Mouse (Mus musculus): ENCODE data around the gene Pkn2. TPM values are rescaled to one million over a fixed set of nuclear protein-coding genes. Genes with fewer than 3 reads are reported as not detected.

The Pkn2 gene
- polyA plus RNA-seq, 1 experiment from 2014 or later = 43.0 TPM

DNA sequence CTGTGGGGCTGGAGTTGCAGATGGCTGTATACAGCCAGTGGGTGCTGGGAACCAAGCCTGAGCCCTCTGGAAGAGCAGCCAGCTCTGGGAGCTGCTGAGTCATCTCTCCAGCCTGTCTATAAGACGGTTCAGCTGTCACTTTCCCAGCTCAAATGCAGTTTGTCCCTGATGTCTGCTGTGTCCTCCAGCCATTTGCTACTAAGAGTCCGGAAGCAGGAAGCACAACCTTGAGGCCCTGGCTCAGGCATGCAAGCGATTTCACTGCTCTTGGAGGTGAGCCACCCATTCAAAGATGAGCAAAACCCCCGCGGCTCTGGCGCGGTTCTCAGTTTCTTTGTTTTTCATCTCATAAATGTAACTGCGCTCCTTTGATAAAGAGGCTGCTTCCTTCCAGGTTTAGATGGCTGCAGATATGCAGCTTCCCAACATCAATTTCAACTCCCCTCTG is 17.2 kb upstream of the Pkn2 start:
- Histone ChIP-seq H3K4me2 (no peak overlapping the region), H3K36me3 (ENCODE audit: control insufficient read depth, insufficient read depth, low read length) (no peaks in the 10 kb centered on the region), H3K9ac (ENCODE audit: low read length) (no peak overlapping the region), H3K9me3 (ENCODE audit: control insufficient read depth, low read length) (no peaks in the 10 kb centered on the region), H3K4me1 (ENCODE audit: control insufficient read depth, insufficient read depth, low read length) (no peaks in the 10 kb centered on the region), H3K27ac (ENCODE audit: low read depth, low read length) (no peak overlapping the region), H3K4me3 (ENCODE audit: low read depth, low read length) (no peak overlapping the region), H3K27me3 (ENCODE audit: control insufficient read depth, insufficient read depth, low read length) (no peaks in the 10 kb centered on the region)
- DNase-seq (ENCODE audit: low spot score, missing footprints) (no peak), ATAC-seq (ENCODE audit: low FRiP score) (no peak)
- 88% methylated on average over 8 of the region's 8 CpGs for WGBS

GRCm38 (mm10) chr3:142890442-142890841 is 8.6 kb upstream of the Pkn2 start:
- H3K9ac ChIP-seq (ENCODE audit: low read length) = no peak overlapping the region
- WGBS = 79% methylated on average over 3 of the region's 3 CpGs
- H3K36me3 ChIP-seq (ENCODE audit: control insufficient read depth, insufficient read depth, low read length) = no peaks in the 10 kb centered on the region
- H3K9me3 ChIP-seq (ENCODE audit: control insufficient read depth, low read length) = no peaks in the 10 kb centered on the region
- no peaks in the 10 kb centered on the region for H3K27me3 ChIP-seq (ENCODE audit: control insufficient read depth, insufficient read depth, low read length)
- H3K4me1 ChIP-seq (ENCODE audit: control insufficient read depth, insufficient read depth, low read length) = no peaks in the 10 kb centered on the region
- H3K4me3 ChIP-seq (ENCODE audit: low read depth, low read length) = no peak overlapping the region
- no peak for ATAC-seq (ENCODE audit: low FRiP score)
- no peak for DNase-seq (ENCODE audit: low spot score, missing footprints)
- no peak overlapping the region for H3K27ac ChIP-seq (ENCODE audit: low read depth, low read length)
- no peak overlapping the region for H3K4me2 ChIP-seq

GRCm38 (mm10) chr3:142886963-142887362 is 5.2 kb upstream of the Pkn2 start:
- H3K27me3 ChIP-seq (ENCODE audit: control insufficient read depth, insufficient read depth, low read length) = no peaks in the 10 kb centered on the region
- H3K9me3 ChIP-seq (ENCODE audit: control insufficient read depth, low read length) = no peaks in the 10 kb centered on the region
- 83% methylated on average over 3 of the region's 3 CpGs for WGBS
- H3K4me3 ChIP-seq (ENCODE audit: low read depth, low read length) = no peak overlapping the region
- no peak overlapping the region for H3K4me2 ChIP-seq
- H3K27ac ChIP-seq (ENCODE audit: low read depth, low read length) = no peak overlapping the region
- DNase-seq (ENCODE audit: low spot score, missing footprints) = no peak
- no peaks in the 10 kb centered on the region for H3K36me3 ChIP-seq (ENCODE audit: control insufficient read depth, insufficient read depth, low read length)
- peaks cover 3% of the 10 kb centered on the region; the same call in 1 of the 2 replicates for H3K4me1 ChIP-seq (ENCODE audit: control insufficient read depth, insufficient read depth, low read length)
- H3K9ac ChIP-seq (ENCODE audit: low read length) = no peak overlapping the region
- ATAC-seq (ENCODE audit: low FRiP score) = no peak

- no peaks in the 10 kb centered on the region for H3K9me3 ChIP-seq (ENCODE audit: control insufficient read depth, low read length)
- no peak overlapping the region for H3K27ac ChIP-seq (ENCODE audit: low read depth, low read length)
- no peaks in the 10 kb centered on the region for H3K36me3 ChIP-seq (ENCODE audit: control insufficient read depth, insufficient read depth, low read length)
- peaks cover 5% of the 10 kb centered on the region; the same call in 1 of the 2 replicates for H3K4me1 ChIP-seq (ENCODE audit: control insufficient read depth, insufficient read depth, low read length)
- H3K9ac ChIP-seq (ENCODE audit: low read length) = no peak overlapping the region
- no peaks in the 10 kb centered on the region for H3K27me3 ChIP-seq (ENCODE audit: control insufficient read depth, insufficient read depth, low read length)
- H3K4me2 ChIP-seq = no peak overlapping the region
- H3K4me3 ChIP-seq (ENCODE audit: low read depth, low read length) = no peak overlapping the region
- ATAC-seq (ENCODE audit: low FRiP score) (no peak), DNase-seq (ENCODE audit: low spot score, missing footprints) (no peak)
Observed at GRCm38 (mm10) chr3:142884594-142884993, 2.8 kb upstream of the Pkn2 start.

GRCm38 (mm10) chr3:142881589-142881871 is 274 bp downstream of the Pkn2 start:
- Histone ChIP-seq H3K36me3 (ENCODE audit: control insufficient read depth, insufficient read depth, low read length) (no peaks in the 10 kb centered on the region), H3K4me1 (ENCODE audit: control insufficient read depth, insufficient read depth, low read length) (peaks cover 5% of the 10 kb centered on the region; the same call in 1 of the 2 replicates), H3K4me2 (peak overlapping the region; percentile 51), H3K4me3 (ENCODE audit: low read depth, low read length) (peak overlapping the region; percentile 98), H3K27ac (ENCODE audit: low read depth, low read length) (peak overlapping the region; percentile 92), H3K9me3 (ENCODE audit: control insufficient read depth, low read length) (no peaks in the 10 kb centered on the region), H3K9ac (ENCODE audit: low read length) (peak overlapping the region; percentile 96), H3K27me3 (ENCODE audit: control insufficient read depth, insufficient read depth, low read length) (no peaks in the 10 kb centered on the region)
- ATAC-seq (ENCODE audit: low FRiP score) (no peak; the same call in 1 of the 2 replicates), DNase-seq (ENCODE audit: low spot score, missing footprints) (no peak)
- under 1% methylated on average over 36 of the region's 40 CpGs for WGBS

GRCm38 (mm10) chr3:142880790-142881588 is 815 bp downstream of the Pkn2 start:
- under 1% methylated on average over 52 of the region's 72 CpGs for WGBS
- ATAC-seq (ENCODE audit: low FRiP score) = peak; percentile 54
- H3K36me3 ChIP-seq (ENCODE audit: control insufficient read depth, insufficient read depth, low read length) = no peaks in the 10 kb centered on the region

DNA sequence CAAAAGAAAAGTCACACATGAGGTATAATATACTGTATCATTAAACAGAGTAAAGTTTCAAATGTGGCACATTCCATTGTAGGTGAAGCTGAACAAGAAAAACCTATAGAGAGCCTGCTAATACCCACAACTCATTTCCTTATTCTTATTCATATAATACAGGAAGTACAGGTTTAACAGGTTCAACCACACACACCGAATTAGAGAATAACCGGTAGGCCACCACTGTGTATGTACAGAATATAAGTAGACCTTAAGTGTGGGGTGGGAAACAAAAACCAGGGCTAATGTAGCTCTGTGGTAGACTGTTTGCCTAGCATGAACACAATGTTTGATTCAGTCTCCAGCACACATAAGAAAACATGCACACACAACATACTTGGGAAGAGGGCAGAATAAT is 18.6 kb downstream of the Pkn2 start:
- DNase-seq (ENCODE audit: low spot score, missing footprints) (no peak), ATAC-seq (ENCODE audit: low FRiP score) (no peak)
- Histone ChIP-seq H3K4me3 (ENCODE audit: low read depth, low read length) (no peak overlapping the region), H3K4me1 (ENCODE audit: control insufficient read depth, insufficient read depth, low read length) (no peaks in the 10 kb centered on the region), H3K27ac (ENCODE audit: low read depth, low read length) (no peak overlapping the region), H3K9ac (ENCODE audit: low read length) (no peak overlapping the region), H3K36me3 (ENCODE audit: control insufficient read depth, insufficient read depth, low read length) (no peaks in the 10 kb centered on the region), H3K4me2 (no peak overlapping the region), H3K27me3 (ENCODE audit: control insufficient read depth, insufficient read depth, low read length) (no peaks in the 10 kb centered on the region), H3K9me3 (ENCODE audit: control insufficient read depth, low read length) (no peaks in the 10 kb centered on the region)
- WGBS = 94% methylated on average over 2 of the region's 2 CpGs

More at GRCm38 (mm10) chr3:142880790-142881588, 815 bp downstream of the Pkn2 start:
- Histone ChIP-seq H3K9me3 (ENCODE audit: control insufficient read depth, low read length) (no peaks in the 10 kb centered on the region), H3K9ac (ENCODE audit: low read length) (peak overlapping the region; percentile 96), H3K4me1 (ENCODE audit: control insufficient read depth, insufficient read depth, low read length) (peaks cover 5% of the 10 kb centered on the region; the same call in 1 of the 2 replicates), H3K27ac (ENCODE audit: low read depth, low read length) (peak overlapping the region; percentile 92), H3K27me3 (ENCODE audit: control insufficient read depth, insufficient read depth, low read length) (no peaks in the 10 kb centered on the region), H3K4me3 (ENCODE audit: low read depth, low read length) (peak overlapping the region; percentile 98), H3K4me2 (peak overlapping the region; percentile 51)
- DNase-seq (ENCODE audit: low spot score, missing footprints) = peak; percentile 96

- no peak for ATAC-seq (ENCODE audit: low FRiP score)
- H3K9ac ChIP-seq (ENCODE audit: low read length) = no peak overlapping the region
- 89% methylated on average over 3 of the region's 3 CpGs for WGBS
- H3K4me3 ChIP-seq (ENCODE audit: low read depth, low read length) = no peak overlapping the region
- H3K4me1 ChIP-seq (ENCODE audit: control insufficient read depth, insufficient read depth, low read length) = no peaks in the 10 kb centered on the region
- no peaks in the 10 kb centered on the region for H3K27me3 ChIP-seq (ENCODE audit: control insufficient read depth, insufficient read depth, low read length)
- no peak overlapping the region for H3K27ac ChIP-seq (ENCODE audit: low read depth, low read length)
- H3K9me3 ChIP-seq (ENCODE audit: control insufficient read depth, low read length) = no peaks in the 10 kb centered on the region
- DNase-seq (ENCODE audit: low spot score, missing footprints) = no peak
- no peaks in the 10 kb centered on the region for H3K36me3 ChIP-seq (ENCODE audit: control insufficient read depth, insufficient read depth, low read length)
- no peak overlapping the region for H3K4me2 ChIP-seq
Observed at GRCm38 (mm10) chr3:142856832-142857231, 25.0 kb downstream of the Pkn2 start.

GRCm38 (mm10) chr3:142855961-142856472 is 25.8 kb downstream of the Pkn2 start:
- Histone ChIP-seq H3K9ac (ENCODE audit: low read length) (no peak overlapping the region), H3K27ac (ENCODE audit: low read depth, low read length) (no peak overlapping the region), H3K4me3 (ENCODE audit: low read depth, low read length) (no peak overlapping the region), H3K36me3 (ENCODE audit: control insufficient read depth, insufficient read depth, low read length) (no peaks in the 10 kb centered on the region), H3K27me3 (ENCODE audit: control insufficient read depth, insufficient read depth, low read length) (no peaks in the 10 kb centered on the region), H3K4me1 (ENCODE audit: control insufficient read depth, insufficient read depth, low read length) (no peaks in the 10 kb centered on the region), H3K9me3 (ENCODE audit: control insufficient read depth, low read length) (no peaks in the 10 kb centered on the region), H3K4me2 (no peak overlapping the region)
- ATAC-seq (ENCODE audit: low FRiP score) = no peak
- WGBS = 90% methylated on average over 4 of the region's 4 CpGs
- DNase-seq (ENCODE audit: low spot score, missing footprints) = no peak
